Comparison of ENCODE assay signal across 16 mouse cellular contexts in genomic region chr9:99995204-99995603, GRCm38 (mm10).
DNase-seq lines count a peak whose midpoint lies in the region; ATAC-seq lines count a peak whose summit lies in the region.
"Had no signal": no experiment of that assay in that cellular context is flagged by ENCODE, and none has a peak within 500 bp of the region (broad histone marks: within the 10 kb centered on the region; RNA-seq: fewer than 3 reads in every experiment).

No protein-coding gene starts in this region.

- H3K4me3 ChIP-seq in midbrain, embryonic 11.5 days (ENCODE audit: low read depth, low read length), result no peak overlapping the region
- no peak overlapping the region for H3K4me3 ChIP-seq in midbrain, embryonic 10.5 days
- no peak overlapping the region for H3K4me3 ChIP-seq in forebrain, embryonic 16.5 days (replicated peaks; ENCODE audit: low read length)
- no peak overlapping the region for H3K4me3 ChIP-seq in midbrain, embryonic 12.5 days
- H3K4me3 ChIP-seq: intestine, embryonic 15.5 days had no signal

- H3K36me3 ChIP-seq in midbrain, embryonic 11.5 days (ENCODE audit: control insufficient read depth, insufficient read depth, low read length), result no peaks in the 10 kb centered on the region
- no peaks in the 10 kb centered on the region for H3K36me3 ChIP-seq in midbrain, embryonic 10.5 days
- no peaks in the 10 kb centered on the region for H3K36me3 ChIP-seq in forebrain, embryonic 16.5 days (ENCODE audit: control insufficient read depth, insufficient read depth)
- H3K36me3 ChIP-seq in midbrain, embryonic 12.5 days, result no peaks in the 10 kb centered on the region
- H3K36me3 ChIP-seq: intestine, embryonic 15.5 days; stomach, embryonic 15.5 days had no signal

- H3K9ac ChIP-seq in midbrain, embryonic 11.5 days (ENCODE audit: low read length), result no peak overlapping the region
- H3K9ac ChIP-seq in forebrain, embryonic 16.5 days (replicated peaks; ENCODE audit: low read depth, low read length), result no peak overlapping the region
- no peak overlapping the region for H3K9ac ChIP-seq in midbrain, embryonic 12.5 days (replicated peaks)
- H3K9ac ChIP-seq: intestine, embryonic 15.5 days; stomach, embryonic 15.5 days had no signal

- H3K9me3 ChIP-seq in midbrain, embryonic 11.5 days (ENCODE audit: control insufficient read depth, low read length), result no peaks in the 10 kb centered on the region
- no peaks in the 10 kb centered on the region for H3K9me3 ChIP-seq in midbrain, embryonic 10.5 days (replicated peaks)
- H3K9me3 ChIP-seq in forebrain, embryonic 16.5 days (ENCODE audit: control insufficient read depth, low read length), result no peaks in the 10 kb centered on the region
- H3K9me3 ChIP-seq in midbrain, embryonic 12.5 days, result no peaks in the 10 kb centered on the region
- H3K9me3 ChIP-seq: intestine, embryonic 15.5 days; stomach, embryonic 15.5 days had no signal

- ATAC-seq in midbrain, embryonic 11.5 days (ENCODE audit: low FRiP score), result peak; percentile 57
- peak; percentile 34; the same call in 1 of the 2 replicates for ATAC-seq in forebrain, embryonic 16.5 days
- peak; percentile 50; the same call in 1 of the 2 replicates for ATAC-seq in midbrain, embryonic 12.5 days (ENCODE audit: low FRiP score, low read depth)
- ATAC-seq: CD4-positive, CD25-positive, alpha-beta regulatory T cell, adult 4 months; intestine, embryonic 15.5 days had no signal

- H3K4me2 ChIP-seq in midbrain, embryonic 11.5 days, result no peak overlapping the region; the same call in 1 of the 2 replicates
- H3K4me2 ChIP-seq in forebrain, embryonic 16.5 days (ENCODE audit: low read length), result peak overlapping the region; percentile 2; the same call in 1 of the 2 replicates
- peak overlapping the region; percentile 56; the same call in 1 of the 2 replicates for H3K4me2 ChIP-seq in midbrain, embryonic 12.5 days (replicated peaks)
- H3K4me2 ChIP-seq: intestine, embryonic 15.5 days; liver, embryonic 11.5 days had no signal

- DNase-seq in midbrain, embryonic 11.5 days (ENCODE audit: low spot score, missing footprints), result peak; percentile 83
- no peak for DNase-seq in midbrain, embryonic 10.5 days (ENCODE audit: low spot score)
- no peak for DNase-seq in cerebellum, postnatal 10 days
- no peak for DNase-seq in layer of hippocampus, postnatal 25 days (ENCODE audit: extremely low spot score in 1 of 2, low spot score in 1 of 2)
- no peak for DNase-seq in urinary bladder, adult 18-20 months (ENCODE audit: low spot score in 2 of 2)
- DNase-seq: adrenal gland, adult 8-10 months; cerebellum, postnatal 36 days; heart, adult 11 months; right cerebral cortex, postnatal 25 days; thymus, postnatal 36 days had no signal

- H3K27me3 ChIP-seq in midbrain, embryonic 11.5 days (ENCODE audit: control insufficient read depth, insufficient read depth, low read length), result peaks cover 26% of the 10 kb centered on the region
- H3K27me3 ChIP-seq in midbrain, embryonic 10.5 days (ENCODE audit: low read depth, poor library complexity, severe bottlenecking), result peaks cover 92% of the 10 kb centered on the region
- H3K27me3 ChIP-seq in forebrain, embryonic 16.5 days (replicated peaks; ENCODE audit: control insufficient read depth, insufficient read depth, low read length), result peaks cover 10% of the 10 kb centered on the region
- peaks cover 45% of the 10 kb centered on the region for H3K27me3 ChIP-seq in midbrain, embryonic 12.5 days

- no peak overlapping the region for H3K27ac ChIP-seq in midbrain, embryonic 11.5 days (ENCODE audit: low read depth, low read length)
- no peak overlapping the region for H3K27ac ChIP-seq in midbrain, embryonic 10.5 days (replicated peaks)
- no peak overlapping the region for H3K27ac ChIP-seq in forebrain, embryonic 16.5 days (ENCODE audit: low read length)
- H3K27ac ChIP-seq in midbrain, embryonic 12.5 days (replicated peaks), result no peak overlapping the region
- H3K27ac ChIP-seq: intestine, embryonic 15.5 days; stomach, embryonic 15.5 days had no signal

- H3K4me1 ChIP-seq in midbrain, embryonic 11.5 days (ENCODE audit: control insufficient read depth, insufficient read depth, low read length), result peaks cover 8% of the 10 kb centered on the region
- peaks cover 19% of the 10 kb centered on the region for H3K4me1 ChIP-seq in midbrain, embryonic 10.5 days
- H3K4me1 ChIP-seq in forebrain, embryonic 16.5 days (replicated peaks; ENCODE audit: control insufficient read depth, insufficient read depth, low read length), result peaks cover 14% of the 10 kb centered on the region
- H3K4me1 ChIP-seq in midbrain, embryonic 12.5 days, result peaks cover 15% of the 10 kb centered on the region
- H3K4me1 ChIP-seq: intestine, embryonic 15.5 days; stomach, embryonic 15.5 days had no signal

- WGBS in midbrain, embryonic 11.5 days, result 46% methylated on average over 8 of the region's 8 CpGs
- 49% methylated on average over 8 of the region's 8 CpGs for WGBS in midbrain, embryonic 10.5 days
- WGBS in forebrain, embryonic 16.5 days, result 38% methylated on average over 8 of the region's 8 CpGs
- WGBS in midbrain, embryonic 12.5 days, result 42% methylated on average over 8 of the region's 8 CpGs
